Mouse (Mus musculus) E14TG2a.4 (cell line): ENCODE measurements around the gene Abcb8.

Source experiments
- CTCF ChIP-seq: conservative IDR thresholded peaks from 2 replicates; pipeline ENCODE4 v1.5.1; 2014; ENCODE audit warnings: low read length
- POU5F1 ChIP-seq: IDR thresholded peaks from 2 replicates; pipeline ENCODE4 v1.6.1; 2014; ENCODE audit warnings: low read length, borderline replicate concordance

- no peak for TF ChIP-seq CTCF
- TF ChIP-seq POU5F1 = no peak
These were observed 32.1 kb downstream of the Abcb8 start for GRCm38 (mm10) chr5:24425421-24426036.
